Mouse (Mus musculus): ENCODE data around the gene Mrpl20.

Gene Mrpl20

GRCm38 (mm10) chr4:155833234-155833633, 30.6 kb downstream of the Mrpl20 start:
- DNase-seq = no peak

GRCm38 (mm10) chr4:155833836-155834235, 31.2 kb downstream of the Mrpl20 start:
- DNase-seq = peak; percentile 91

- DNase-seq = peak; percentile 69
Observed at GRCm38 (mm10) chr4:155837404-155838010, 34.8 kb downstream of the Mrpl20 start.

GRCm38 (mm10) chr4:155838187-155839153, 35.8 kb downstream of the Mrpl20 start:
- peak; percentile 53 for DNase-seq

- DNase-seq = peak; percentile 94
Observed at GRCm38 (mm10) chr4:155839483-155839910, 36.8 kb downstream of the Mrpl20 start, which contains the start of gene Mxra8. Gene Mxra8, plus strand, starts transcription at chr4:155839680.

GRCm38 (mm10) chr4:155840076-155841002, 37.7 kb downstream of the Mrpl20 start:
- DNase-seq = no peak

- DNase-seq = peak; percentile 79
Observed at GRCm38 (mm10) chr4:155841003-155841454, 38.4 kb downstream of the Mrpl20 start.

- DNase-seq = peak; percentile 16
Observed at GRCm38 (mm10) chr4:155841651-155842270, 39.1 kb downstream of the Mrpl20 start.

GRCm38 (mm10) chr4:155843231-155843630, 40.6 kb downstream of the Mrpl20 start:
- DNase-seq = peak; percentile 64

GRCm38 (mm10) chr4:155846871-155847578, 44.3 kb downstream of the Mrpl20 start, which contains the start of gene Dvl1:
Gene Dvl1, plus strand, starts transcription at chr4:155847402.
- peak; percentile 96 for DNase-seq

- peak; percentile 69 for DNase-seq
Observed at GRCm38 (mm10) chr4:155847591-155848352, 45.1 kb downstream of the Mrpl20 start.

GRCm38 (mm10) chr4:155848434-155849095, 45.9 kb downstream of the Mrpl20 start:
- DNase-seq = peak; percentile 69

- DNase-seq = no peak
Observed at GRCm38 (mm10) chr4:155849391-155849790, 46.7 kb downstream of the Mrpl20 start.

- DNase-seq = peak; percentile 55
Observed at GRCm38 (mm10) chr4:155849792-155850451, 47.2 kb downstream of the Mrpl20 start.

- no peak for DNase-seq
Observed at GRCm38 (mm10) chr4:155851368-155851767, 48.7 kb downstream of the Mrpl20 start.

GRCm38 (mm10) chr4:155851951-155852411, 49.3 kb downstream of the Mrpl20 start:
- peak; percentile 79 for DNase-seq

- DNase-seq = peak; percentile 5
Observed at GRCm38 (mm10) chr4:155853421-155853820, 50.7 kb downstream of the Mrpl20 start.

- DNase-seq = no peak
Observed at GRCm38 (mm10) chr4:155854991-155855390, 52.3 kb downstream of the Mrpl20 start.

GRCm38 (mm10) chr4:155856071-155856470, 53.4 kb downstream of the Mrpl20 start:
- no peak for DNase-seq

All from kidney, postnatal 14 days (tissue).